Mouse (Mus musculus) cerebellum, adult 2 months (tissue): ENCODE measurements around the gene Apela. TPM values are rescaled to one million over a fixed set of nuclear protein-coding genes. Genes with fewer than 3 reads are reported as not detected.

Source experiments
- DNase-seq, 2 experiments: peaks; one replicate each; pipeline ENCODE4 v3.0.0; 2021
- H3K27ac ChIP-seq: fragments of 200-500 bp; 2 replicates; pipeline ENCODE4 v1.5.1; 2012; ENCODE audit warnings: low read length, control low read depth, inconsistent platforms; ENCODE audit not compliant: insufficient read depth
- H3K27me3 ChIP-seq: fragments of 200-500 bp; 2 replicates; pipeline ENCODE4 v1.6.1; 2012; ENCODE audit warnings: inconsistent platforms, mild to moderate bottlenecking, low read length, moderate library complexity; ENCODE audit not compliant: control insufficient read depth, insufficient read depth
- H3K4me1 ChIP-seq: fragments of 200-500 bp; 2 replicates; pipeline ENCODE4 v1.6.1; 2011; ENCODE audit warnings: low read length; ENCODE audit not compliant: control insufficient read depth, insufficient read depth
- H3K4me3 ChIP-seq: fragments of 200-500 bp; replicated peaks from 2 replicates; pipeline ENCODE3; 2011; ENCODE audit warnings: mild to moderate bottlenecking, low read depth, low read length, control low read depth; ENCODE audit not compliant: insufficient read depth
- CTCF ChIP-seq: fragments of 200-500 bp; IDR thresholded peaks from 2 replicates; pipeline ENCODE4 v1.5.1; 2011; ENCODE audit warnings: low read depth, mild to moderate bottlenecking, control low read depth, low read length, moderate library complexity, borderline replicate concordance; ENCODE audit not compliant: insufficient read depth
- POLR2A ChIP-seq: fragments of 200-500 bp; IDR thresholded peaks from 2 replicates; pipeline ENCODE4 v1.6.1; 2011; ENCODE audit warnings: low read length, control low read depth, borderline replicate concordance; ENCODE audit not compliant: insufficient read depth
- WGBS: fragments of 180-500 bp; shearing (Covaris S2); methylation state at CpG from one replicate; pipeline ENCODE4 v1.1.7; 2018; 5-methylcytosine and 5-hydroxymethylcytosine counted together
- polyA plus RNA-seq: library from polyadenylated mRNA; depleted of rRNA; stranded (reverse); fragments of >200 nt; gene quantifications from 2 replicates; pipeline ENCODE4 v1.2.3, GENCODE M21; 2012; rRNA removed

Gene Apela
- polyA plus RNA-seq, result not detected in 2 replicates

DNA sequence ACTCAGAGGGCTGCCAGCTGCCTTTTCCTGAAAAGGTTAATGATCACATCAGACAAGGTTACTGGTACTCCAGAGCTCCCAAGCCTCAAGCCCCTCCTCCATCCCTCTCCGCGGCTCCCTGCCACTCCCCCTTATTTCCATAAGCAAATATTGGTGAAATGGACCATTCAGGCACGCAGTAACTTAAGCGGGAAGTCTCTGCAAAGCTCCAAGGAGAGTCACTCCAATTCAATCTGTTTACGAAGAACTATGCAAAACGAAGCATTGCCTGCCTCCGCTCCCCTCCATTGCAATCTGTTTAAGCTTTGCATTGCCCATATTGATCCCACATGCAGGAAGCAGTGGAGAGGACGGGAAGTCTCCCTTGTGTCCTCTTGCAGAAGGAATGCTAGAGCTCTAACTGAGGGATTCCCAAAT is at the start of gene Apela:
TSS of gene Apela (minus strand) at position 220 of the 417 bp plus-strand sequence.
- Histone ChIP-seq H3K4me1 (no peaks in the 10 kb centered on the region), H3K27me3 (no peaks in the 10 kb centered on the region), H3K27ac (no peak within 1 kb of the TSS), H3K4me3 (no peak within 1 kb of the TSS)
- WGBS, result 3% methylated on average over 8 of the region's 8 CpGs
- no peak for TF ChIP-seq CTCF
- no peak for TF ChIP-seq POLR2A
- DNase-seq, result no peak

DNA sequence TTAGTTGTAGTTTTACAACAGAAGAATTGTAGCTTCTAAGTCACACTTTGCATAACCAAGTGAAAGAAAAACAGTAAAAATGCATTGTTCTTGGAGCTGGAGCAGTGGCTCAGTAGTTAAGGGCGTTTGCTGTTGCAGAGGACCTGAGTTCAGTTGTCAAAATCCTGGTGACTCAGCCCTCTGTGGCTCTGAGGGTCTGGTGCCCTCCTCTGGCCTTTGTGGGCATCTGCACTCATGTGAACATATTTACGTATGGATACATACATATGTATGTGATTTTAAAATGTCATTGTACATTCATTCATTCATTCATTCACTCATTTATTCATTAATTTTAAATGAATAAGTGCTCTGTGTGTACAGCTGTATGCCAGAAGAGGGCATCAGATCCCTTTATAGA is 48.5 kb upstream of the Apela start:
- WGBS, result 66% methylated on average over 2 of the region's 2 CpGs
- H3K27me3 ChIP-seq, result no peaks in the 10 kb centered on the region
- H3K4me3 ChIP-seq, result no peak overlapping the region
- H3K4me1 ChIP-seq, result no peaks in the 10 kb centered on the region
- H3K27ac ChIP-seq, result no peak overlapping the region
- DNase-seq, result no peak
- TF ChIP-seq CTCF (no peak), POLR2A (no peak)

DNA sequence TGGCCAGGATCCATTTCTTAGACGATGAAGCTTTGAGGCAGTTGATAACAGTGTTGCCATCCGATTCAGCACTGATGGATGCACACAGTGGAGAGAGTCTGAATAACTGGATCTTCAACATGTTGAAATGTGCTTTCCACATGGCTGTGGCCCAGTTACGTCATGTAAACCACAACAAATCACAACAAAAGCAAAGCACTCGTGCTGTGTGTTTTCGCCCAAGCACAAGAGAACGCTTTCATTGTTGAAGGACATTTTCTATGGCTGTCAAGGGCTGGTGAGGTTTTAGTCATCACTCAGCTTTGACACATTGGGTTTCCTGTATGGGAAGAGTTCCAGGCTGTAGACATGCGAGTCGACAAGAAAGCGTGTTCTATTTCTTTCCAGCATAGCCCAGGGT is 43.6 kb upstream of the Apela start:
- 72% methylated on average over 9 of the region's 9 CpGs for WGBS
- Histone ChIP-seq H3K27me3 (no peaks in the 10 kb centered on the region), H3K4me3 (no peak overlapping the region), H3K27ac (no peak overlapping the region), H3K4me1 (no peaks in the 10 kb centered on the region)
- TF ChIP-seq POLR2A (no peak), CTCF (no peak)
- no peak for DNase-seq

DNA sequence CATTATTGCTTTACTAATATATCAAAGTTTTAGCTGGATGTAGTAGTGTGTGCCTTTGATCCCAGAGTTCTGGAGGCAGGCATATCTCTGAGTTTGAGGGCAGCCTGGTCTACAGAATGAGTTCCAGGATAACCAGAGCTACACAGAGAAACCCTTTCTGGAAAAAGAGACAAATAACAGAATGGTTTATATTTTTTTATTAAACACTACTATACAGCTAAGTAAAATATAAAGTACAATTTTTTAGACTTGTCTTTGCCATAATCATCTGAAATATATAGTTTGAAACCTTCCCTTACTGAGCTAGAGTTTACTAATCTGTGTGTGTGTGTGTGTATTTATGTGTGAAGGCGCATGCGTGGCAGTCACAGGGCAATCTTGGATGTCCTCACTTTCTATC is 37.6 kb upstream of the Apela start, which contains the start of gene Gm10663:
TSS of gene Gm10663 (plus strand) at position 301 of the 400 bp plus-strand sequence.
- DNase-seq, result no peak
- TF ChIP-seq POLR2A, result no peak
- TF ChIP-seq CTCF, result no peak
- Histone ChIP-seq H3K27ac (no peak within 1 kb of the TSS), H3K27me3 (no peaks in the 10 kb centered on the region), H3K4me1 (no peaks in the 10 kb centered on the region), H3K4me3 (no peak within 1 kb of the TSS)
- WGBS, result 94% methylated on average over 2 of the region's 2 CpGs

DNA sequence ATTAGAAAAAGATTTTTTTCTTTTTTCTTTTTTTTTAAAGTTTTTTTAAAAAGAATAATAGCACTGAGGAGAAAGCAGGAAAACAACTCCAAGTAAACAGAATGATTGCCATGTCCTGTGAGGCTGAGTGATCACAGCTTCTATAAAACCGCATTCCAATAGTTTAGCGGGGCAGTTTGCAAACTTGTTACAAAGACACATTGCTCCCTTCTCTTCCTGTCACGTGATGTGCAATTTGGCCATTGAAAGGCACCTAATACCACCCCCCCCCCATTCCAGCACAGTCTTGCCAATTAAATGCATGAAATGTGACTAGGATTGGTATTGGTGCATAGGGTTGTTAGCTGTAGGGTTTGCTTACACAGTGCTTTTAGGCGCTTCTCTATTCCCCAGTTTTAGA is 33.9 kb upstream of the Apela start:
- Histone ChIP-seq H3K27me3 (no peaks in the 10 kb centered on the region), H3K4me3 (no peak overlapping the region), H3K27ac (no peak overlapping the region), H3K4me1 (no peaks in the 10 kb centered on the region)
- DNase-seq, result no peak
- 79% methylated on average over 4 of the region's 4 CpGs for WGBS
- TF ChIP-seq CTCF (no peak), POLR2A (no peak)

DNA sequence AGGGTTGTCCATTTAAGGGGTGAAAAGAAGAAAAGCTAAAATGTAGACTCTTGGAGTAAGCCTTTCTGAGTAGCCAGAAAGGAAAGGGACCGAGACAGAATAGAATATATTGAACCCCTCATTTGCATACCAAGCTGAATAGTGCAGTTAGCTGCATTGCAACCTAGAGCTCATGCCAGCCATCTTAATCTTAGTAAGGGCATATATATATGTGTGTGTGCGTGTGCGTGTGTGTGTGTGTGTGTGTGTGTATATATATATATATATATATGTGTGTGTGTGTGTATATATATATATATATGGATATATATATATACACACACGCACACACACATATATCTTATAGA is 31.3 kb upstream of the Apela start:
- H3K4me1 ChIP-seq, result no peaks in the 10 kb centered on the region
- TF ChIP-seq POLR2A, result no peak
- TF ChIP-seq CTCF, result no peak

DNA sequence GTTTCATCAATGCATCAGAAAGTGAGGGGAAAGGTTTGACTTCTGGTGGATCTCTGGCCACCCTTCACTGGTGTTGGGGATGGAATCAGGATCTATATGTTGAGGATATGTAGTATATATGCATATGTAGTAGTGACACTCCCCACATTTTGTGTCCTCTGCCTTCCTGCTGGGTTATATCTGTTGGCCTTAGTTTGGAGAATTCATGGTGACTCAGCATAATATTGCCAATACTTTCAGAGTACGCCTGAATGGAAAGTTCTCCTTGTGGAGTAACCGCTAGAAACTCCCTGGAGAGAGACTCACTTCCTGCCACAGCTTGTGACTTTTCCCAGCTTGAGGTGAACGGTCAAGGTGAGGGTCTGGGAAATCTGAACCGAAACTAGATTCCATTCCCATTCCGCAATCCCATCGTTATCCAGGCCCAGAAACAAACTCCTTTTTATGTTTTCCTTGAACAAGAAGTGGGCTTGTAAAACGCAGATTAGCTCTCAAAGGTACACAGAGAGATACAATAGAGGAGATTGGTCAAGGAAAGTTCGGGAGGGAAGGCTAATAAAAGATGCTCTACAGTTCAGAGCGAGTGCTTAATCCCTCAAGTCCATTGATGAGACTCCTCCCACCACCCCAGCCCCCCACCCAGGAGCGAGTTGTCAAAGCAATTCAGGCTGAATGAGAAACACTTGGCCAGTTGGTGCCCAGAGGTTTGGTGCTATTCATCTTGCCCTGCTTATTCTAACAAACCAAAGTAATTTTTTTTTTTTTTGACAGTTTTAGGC is 30.7 kb upstream of the Apela start:
- Histone ChIP-seq H3K27ac (no peak overlapping the region), H3K4me3 (no peak overlapping the region), H3K27me3 (no peaks in the 10 kb centered on the region), H3K4me1 (no peaks in the 10 kb centered on the region)
- 51% methylated on average over 10 of the region's 10 CpGs for WGBS
- no peak for DNase-seq
- no peak for TF ChIP-seq CTCF
- no peak for TF ChIP-seq POLR2A

More for the DNA sequence above, 31.3 kb upstream of the Apela start:
- WGBS, result 80% methylated on average over 4 of the region's 4 CpGs
- DNase-seq, result no peak
- no peaks in the 10 kb centered on the region for H3K27me3 ChIP-seq
- H3K4me3 ChIP-seq, result no peak overlapping the region
- no peak overlapping the region for H3K27ac ChIP-seq

DNA sequence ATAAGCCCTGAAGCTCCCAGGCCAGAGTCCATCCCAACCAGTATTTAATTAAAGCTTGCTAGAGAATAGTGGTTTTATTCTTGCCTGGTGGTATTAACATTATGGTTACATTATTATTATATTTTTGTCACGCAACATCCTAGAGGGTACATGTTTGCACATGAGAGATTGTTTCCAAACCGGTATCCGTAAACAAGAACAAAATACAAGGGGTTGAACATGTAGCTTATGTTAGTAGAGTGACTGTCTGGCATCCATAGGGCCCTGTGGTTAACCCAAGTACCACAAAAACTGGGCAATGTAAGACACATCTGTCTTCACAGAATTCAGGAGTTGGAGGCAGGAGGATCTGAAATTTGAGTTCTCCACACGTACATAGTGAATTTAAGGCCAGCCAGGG is 29.9 kb upstream of the Apela start:
- no peak for TF ChIP-seq CTCF
- no peak for TF ChIP-seq POLR2A
- Histone ChIP-seq H3K27ac (no peak overlapping the region), H3K4me3 (no peak overlapping the region), H3K27me3 (no peaks in the 10 kb centered on the region), H3K4me1 (no peaks in the 10 kb centered on the region)
- 90% methylated on average over 4 of the region's 4 CpGs for WGBS
- no peak for DNase-seq
